Mouse (Mus musculus) ES-E14 (cell line): ENCODE results near the gene H3f3a. TPM values are rescaled to one million over a fixed set of nuclear protein-coding genes. Genes with fewer than 3 reads are reported as not detected.

Experiments
- DNase-seq: peaks from one replicate; pipeline ENCODE4 v3.0.0-alpha.2; 2013; ENCODE audit warnings: low read depth, low spot score
- H3K27ac ChIP-seq: 2 replicates; pipeline ENCODE4 v1.5.1; 2012; ENCODE audit warnings: low read depth, mild to moderate bottlenecking, low read length, moderate library complexity, mixed read lengths; ENCODE audit not compliant: poor library complexity, insufficient read depth, severe bottlenecking
- H3K36me3 ChIP-seq: 2 replicates; pipeline ENCODE4 v1.6.1; 2012; ENCODE audit warnings: mild to moderate bottlenecking, low read length, moderate library complexity, mixed read lengths; ENCODE audit not compliant: control insufficient read depth, poor library complexity, insufficient read depth, severe bottlenecking
- H3K4me1 ChIP-seq, 2 experiments: fragments of 150-350 bp in 1 of 2; sonication (generic) in 1 of 2; 2 replicates each; pipeline ENCODE4 v1.6.1; 2012; ENCODE audit warnings: low read length in 2 of 2, mild to moderate bottlenecking in 1 of 2, mixed read lengths in 1 of 2; ENCODE audit not compliant: control insufficient read depth in 2 of 2, insufficient read depth in 2 of 2, poor library complexity in 1 of 2
- H3K4me3 ChIP-seq, 2 experiments: fragments of 150-350 bp in 1 of 2; sonication (generic) in 1 of 2; 2 replicates each; pipeline ENCODE4 v1.5.1; 2012; ENCODE audit warnings: low read length in 2 of 2, low read depth in 1 of 2, mild to moderate bottlenecking in 1 of 2, mixed read lengths in 1 of 2; ENCODE audit not compliant: insufficient read depth in 1 of 2, poor library complexity in 1 of 2, severe bottlenecking in 1 of 2
- H3K9ac ChIP-seq: 2 replicates; pipeline ENCODE4 v1.6.1; 2012; ENCODE audit warnings: low read depth, mild to moderate bottlenecking, low read length, mixed read lengths; ENCODE audit not compliant: poor library complexity, insufficient read depth, severe bottlenecking
- H3K9me3 ChIP-seq: fragments of 150-350 bp; sonication (generic); 2 replicates; pipeline ENCODE4 v1.6.1; 2012; ENCODE audit warnings: low read depth, mild to moderate bottlenecking, low read length; ENCODE audit not compliant: control insufficient read depth, insufficient read depth
- CHD2 ChIP-seq: IDR thresholded peaks from 2 replicates; pipeline ENCODE4 v1.6.1; 2014; ENCODE audit warnings: mild to moderate bottlenecking, low read depth, low read length, inconsistent platforms
- HCFC1 ChIP-seq: IDR thresholded peaks from 2 replicates; pipeline ENCODE4 v1.6.1; 2012; ENCODE audit warnings: low read length, inconsistent platforms, borderline replicate concordance; ENCODE audit not compliant: insufficient read depth
- MAFK ChIP-seq: IDR thresholded peaks from 2 replicates; pipeline ENCODE4 v1.6.1; 2014; ENCODE audit warnings: mild to moderate bottlenecking, low read depth, low read length, inconsistent platforms; ENCODE audit not compliant: insufficient read depth
- ZC3H11A ChIP-seq: IDR thresholded peaks from 2 replicates; pipeline ENCODE4 v1.6.1; 2012; ENCODE audit warnings: low read depth, mild to moderate bottlenecking, inconsistent platforms, low read length, borderline replicate concordance
- ZNF384 ChIP-seq: IDR thresholded peaks from 2 replicates; pipeline ENCODE4 v1.6.1; 2012; ENCODE audit warnings: low read depth, low read length, inconsistent platforms
- in situ Hi-C, 2 experiments: fragments of 600-800 bp; cut with MboI; formaldehyde crosslinking; loops; one replicate each; pipeline ENCODE4 v1.15.1; 2025; ENCODE audit warnings: low sequenced_read_pairs in 2 of 2, inconsistent platforms in 1 of 2; ENCODE audit not compliant: unreplicated experiment in 2 of 2
- total RNA-seq: library from RNA; depleted of rRNA; stranded (reverse); fragments of 300-350 nt; gene quantifications from 2 replicates; pipeline ENCODE4 v1.2.3, GENCODE M21; 2012

H3f3a gene
- total RNA-seq, 1 experiment, result 657 TPM

DNA sequence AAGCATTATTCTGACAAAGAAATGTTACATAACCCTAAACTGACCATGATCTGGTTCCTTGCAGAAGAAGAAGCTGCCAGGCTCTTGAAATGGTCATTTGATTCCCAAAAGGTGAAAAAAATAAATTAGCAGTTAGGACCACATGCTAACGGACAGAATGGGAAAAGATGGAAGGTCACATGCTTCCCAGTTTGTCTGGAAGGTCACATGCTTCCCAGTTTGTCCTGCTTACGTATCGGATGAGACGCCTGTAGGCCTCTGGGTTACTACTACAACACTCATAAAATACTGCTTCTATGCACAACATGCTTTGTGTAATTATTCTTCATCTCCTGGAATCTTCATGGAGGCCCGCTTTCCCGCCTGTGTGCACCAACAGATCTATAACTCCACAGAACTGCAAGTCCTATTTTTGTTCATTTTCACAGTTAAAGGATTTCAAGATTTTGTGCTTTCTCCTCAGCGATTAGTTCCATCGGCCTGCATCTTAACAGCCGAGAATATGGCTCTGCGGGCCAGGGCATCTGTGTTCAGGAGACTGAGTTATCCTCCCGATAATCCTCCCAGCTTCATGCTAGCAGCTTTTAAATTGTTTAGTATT lies 36.1 kb upstream of the H3f3a start:
- in situ Hi-C loops, result no loop called here
- TF ChIP-seq ZC3H11A, result no peak
- TF ChIP-seq CHD2, result no peak
- TF ChIP-seq ZNF384, result no peak
- no peak for TF ChIP-seq HCFC1
- TF ChIP-seq MAFK, result no peak
- Histone ChIP-seq H3K9me3 (no peaks in the 10 kb centered on the region), H3K27ac (peak overlapping the region; percentile 93; the same call in 1 of the 2 replicates), H3K9ac (peak overlapping the region; percentile 89; the same call in 1 of the 2 replicates), H3K36me3 (peaks cover 3% of the 10 kb centered on the region; the same call in 1 of the 2 replicates), H3K4me1 (peaks cover 10 to 13% of the 10 kb centered on the region in 2 experiments; a peak in 3 of 4 replicates), H3K4me3 (peak overlapping the region; percentile 57 to 72)
- DNase-seq, result no peak

GRCm38 (mm10) chr1:180848511-180849241 lies 34.9 kb upstream of the H3f3a start:
- TF ChIP-seq CHD2 (no peak), ZC3H11A (no peak), MAFK (no peak), HCFC1 (no peak)
- H3K9ac ChIP-seq, result peak overlapping the region; percentile 59; the same call in 1 of the 2 replicates
- H3K4me3 ChIP-seq, result peak overlapping the region; percentile 18 to 53
- H3K36me3 ChIP-seq, result peaks cover 3% of the 10 kb centered on the region; the same call in 1 of the 2 replicates
- no peak overlapping the region for H3K27ac ChIP-seq
- in situ Hi-C loops, result no loop called here
- peaks cover 10 to 18% of the 10 kb centered on the region in 2 experiments; a peak in 3 of 4 replicates for H3K4me1 ChIP-seq
- H3K9me3 ChIP-seq, result no peaks in the 10 kb centered on the region
- DNase-seq, result no peak

- DNase-seq, result no peak
- peaks cover 10 to 18% of the 10 kb centered on the region in 2 experiments; a peak in 3 of 4 replicates for H3K4me1 ChIP-seq
- peak overlapping the region; percentile 49; the same call in 1 of the 2 replicates for H3K27ac ChIP-seq
- TF ChIP-seq HCFC1 (no peak), CHD2 (no peak), ZNF384 (0 out of 2 replicates have a peak, but pooled peaks have one; percentile 8), ZC3H11A (no peak)
- peak overlapping the region; percentile 76; the same call in 1 of the 2 replicates for H3K9ac ChIP-seq
- no peaks in the 10 kb centered on the region for H3K9me3 ChIP-seq
- H3K36me3 ChIP-seq, result no peaks in the 10 kb centered on the region; the same call in 1 of the 2 replicates
- peak overlapping the region; percentile 18 to 53 for H3K4me3 ChIP-seq
- in situ Hi-C loops, result no loop called here
Measured at GRCm38 (mm10) chr1:180848114-180848510, 34.4 kb upstream of the H3f3a start.

DNA sequence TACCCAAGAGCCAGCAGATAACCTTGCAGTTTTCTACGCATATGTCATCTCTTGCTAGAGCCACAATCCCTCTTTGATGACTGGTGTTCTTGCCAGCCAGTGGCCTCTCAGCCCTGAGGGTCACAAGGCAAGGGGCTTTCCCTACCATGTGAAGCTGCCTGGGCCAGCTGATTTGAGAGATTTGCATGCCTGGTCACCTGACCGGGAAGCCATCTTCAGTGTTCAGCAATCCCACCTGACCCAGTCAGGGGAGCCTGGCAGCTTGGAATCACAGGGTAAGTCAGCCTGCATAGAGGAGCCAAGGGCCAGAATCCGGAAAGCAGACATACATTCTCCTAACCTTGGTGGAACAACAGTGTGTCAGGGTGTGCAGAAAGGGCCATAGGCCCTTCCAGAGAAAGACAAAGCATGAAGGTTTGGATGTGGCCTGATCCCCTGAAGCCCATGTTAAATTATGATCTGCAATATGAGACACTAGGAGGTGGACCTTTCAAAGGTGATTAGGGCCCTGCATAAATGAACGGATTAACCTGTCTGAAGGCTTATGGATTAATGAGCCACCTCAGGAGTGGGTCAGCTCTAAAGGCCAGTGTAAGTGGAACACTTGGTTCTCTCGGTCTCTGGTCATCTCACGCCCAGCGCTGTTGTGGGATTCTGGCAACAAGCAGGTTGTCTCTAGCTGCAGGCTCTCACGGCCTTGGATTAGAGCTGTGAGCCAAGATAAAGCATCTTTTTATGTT lies 28.0 kb upstream of the H3f3a start:
- DNase-seq, result no peak
- Histone ChIP-seq H3K4me1 (peaks cover 0 to 5% of the 10 kb centered on the region in 2 experiments; a peak in 1 of 4 replicates), H3K36me3 (no peaks in the 10 kb centered on the region), H3K27ac (no peak overlapping the region), H3K9me3 (no peaks in the 10 kb centered on the region), H3K4me3 (no peak overlapping the region; a peak in 1 of 4 replicates), H3K9ac (no peak overlapping the region)
- in situ Hi-C loops, result no loop called here
- no peak for TF ChIP-seq ZNF384
- no peak for TF ChIP-seq MAFK
- no peak for TF ChIP-seq ZC3H11A
- TF ChIP-seq CHD2, result no peak
- TF ChIP-seq HCFC1, result no peak
